Mouse (Mus musculus) inflammation-experienced regulatory T-cells, adult 16 weeks (primary cell): Measurements from ENCODE around the gene Abcf1. TPM values are rescaled to one million over a fixed set of nuclear protein-coding genes. Genes with fewer than 3 reads are reported as not detected.

Source experiments
- polyA plus RNA-seq: library from polyadenylated mRNA; unstranded; fragments of 100-300 nt; shearing (Covaris generic); gene quantifications from one replicate; pipeline ENCODE4 v1.2.1, GENCODE M21; 2017

Gene Abcf1
- polyA plus RNA-seq: 174 TPM

DNA sequence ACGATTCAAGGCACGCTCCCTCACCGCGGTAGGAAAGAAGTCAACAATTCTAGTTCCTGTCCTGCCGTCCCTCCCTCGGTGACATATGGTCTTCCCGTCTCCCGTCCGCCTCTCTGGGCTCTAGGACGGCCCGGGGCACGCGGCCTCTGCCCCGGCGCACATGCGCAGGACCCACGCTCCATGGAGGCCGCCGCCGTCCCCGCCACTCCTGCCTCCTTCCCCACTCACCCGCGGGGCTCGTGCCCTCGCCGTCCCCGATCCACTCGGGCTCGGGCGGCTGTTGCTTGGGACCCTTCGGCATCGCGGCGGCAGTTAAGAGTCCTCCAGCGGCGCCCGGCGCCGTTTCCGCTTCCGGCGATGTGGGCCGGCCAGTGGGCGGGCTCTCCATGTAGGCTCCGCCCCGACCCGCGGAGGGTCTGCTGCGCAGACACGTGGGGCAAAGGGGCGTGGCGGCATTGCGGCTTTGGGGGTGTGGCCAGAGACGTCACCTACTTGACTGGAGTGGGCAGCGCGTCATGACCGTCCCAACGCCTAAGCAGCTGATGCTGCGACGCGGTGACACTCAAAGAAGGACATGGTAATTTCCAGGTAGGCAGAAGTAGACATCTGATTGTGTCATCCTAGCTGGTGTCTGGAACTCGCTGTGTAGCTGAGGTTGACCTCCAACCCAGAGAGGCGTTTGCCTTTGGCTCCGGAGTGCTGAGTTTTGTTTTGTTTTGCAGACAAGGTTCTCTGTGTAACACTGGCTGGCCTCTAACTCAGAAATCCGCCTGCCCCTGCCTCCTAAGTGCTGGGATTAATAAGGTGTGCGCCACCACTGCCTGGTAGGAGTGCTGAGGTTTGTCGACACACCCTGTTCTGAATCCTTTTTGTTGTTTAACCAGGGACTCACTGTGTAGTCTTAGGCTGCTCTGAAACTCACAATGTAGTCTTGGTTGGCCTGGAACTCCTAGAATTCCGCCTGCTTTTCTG lies at the start of gene Abcf1:
Gene Abcf1 (minus strand): TSS at position 344 of the 972 bp plus-strand sequence.

DNA sequence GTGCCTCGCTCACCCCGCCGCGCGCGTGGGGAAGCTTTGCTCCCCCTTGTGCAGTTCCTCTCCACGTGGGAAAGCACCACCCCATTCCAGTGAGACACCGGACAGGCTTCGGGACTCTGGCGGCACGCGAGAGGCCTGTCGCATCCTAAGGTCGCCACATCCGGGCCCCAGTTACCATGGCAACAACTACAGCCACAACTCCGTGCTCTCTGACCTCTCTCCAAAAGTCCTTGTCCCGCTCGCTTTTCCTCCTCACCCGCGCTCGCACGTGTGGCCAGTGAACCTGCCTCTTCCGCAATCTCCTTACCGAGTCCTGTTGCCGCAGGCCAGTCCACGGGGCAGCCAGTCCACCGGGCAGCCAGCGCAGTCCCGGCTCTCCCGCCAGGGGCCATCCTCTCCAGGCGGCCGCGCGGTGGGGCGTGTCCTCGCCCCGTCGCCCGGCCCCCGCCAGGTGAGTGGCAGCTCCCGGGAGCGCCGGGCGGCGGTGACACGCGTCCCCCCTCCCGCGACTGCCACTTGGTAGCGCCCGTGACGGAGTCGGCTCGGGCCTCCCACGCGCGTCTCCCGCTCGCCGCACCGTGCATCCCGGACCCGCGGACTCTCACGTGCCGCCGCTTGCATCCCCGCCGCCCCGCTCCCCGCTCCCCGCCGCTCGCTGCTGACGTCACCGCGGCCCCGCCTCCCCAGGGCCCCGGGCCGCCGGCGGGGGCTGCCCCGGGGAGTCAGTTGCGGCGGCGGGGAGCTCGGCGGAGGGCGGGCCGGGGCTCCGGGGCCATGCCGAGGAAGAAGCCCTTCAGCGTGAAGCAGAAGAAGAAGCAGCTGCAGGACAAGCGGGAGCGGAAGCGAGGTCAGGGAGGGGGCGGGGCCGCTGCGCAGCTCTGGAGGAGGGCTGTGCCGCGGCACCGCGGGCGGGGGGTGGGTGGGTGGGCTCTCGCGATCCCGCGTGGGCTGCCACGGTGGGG lies 10.1 kb upstream of the Abcf1 start, which contains the start of the genes Gnl1 and Prr3:
Gene Gnl1 (plus strand): TSS at position 451 of the 962 bp plus-strand sequence.
Gene Prr3 (minus strand): TSS at position 836 of the 962 bp plus-strand sequence.

DNA sequence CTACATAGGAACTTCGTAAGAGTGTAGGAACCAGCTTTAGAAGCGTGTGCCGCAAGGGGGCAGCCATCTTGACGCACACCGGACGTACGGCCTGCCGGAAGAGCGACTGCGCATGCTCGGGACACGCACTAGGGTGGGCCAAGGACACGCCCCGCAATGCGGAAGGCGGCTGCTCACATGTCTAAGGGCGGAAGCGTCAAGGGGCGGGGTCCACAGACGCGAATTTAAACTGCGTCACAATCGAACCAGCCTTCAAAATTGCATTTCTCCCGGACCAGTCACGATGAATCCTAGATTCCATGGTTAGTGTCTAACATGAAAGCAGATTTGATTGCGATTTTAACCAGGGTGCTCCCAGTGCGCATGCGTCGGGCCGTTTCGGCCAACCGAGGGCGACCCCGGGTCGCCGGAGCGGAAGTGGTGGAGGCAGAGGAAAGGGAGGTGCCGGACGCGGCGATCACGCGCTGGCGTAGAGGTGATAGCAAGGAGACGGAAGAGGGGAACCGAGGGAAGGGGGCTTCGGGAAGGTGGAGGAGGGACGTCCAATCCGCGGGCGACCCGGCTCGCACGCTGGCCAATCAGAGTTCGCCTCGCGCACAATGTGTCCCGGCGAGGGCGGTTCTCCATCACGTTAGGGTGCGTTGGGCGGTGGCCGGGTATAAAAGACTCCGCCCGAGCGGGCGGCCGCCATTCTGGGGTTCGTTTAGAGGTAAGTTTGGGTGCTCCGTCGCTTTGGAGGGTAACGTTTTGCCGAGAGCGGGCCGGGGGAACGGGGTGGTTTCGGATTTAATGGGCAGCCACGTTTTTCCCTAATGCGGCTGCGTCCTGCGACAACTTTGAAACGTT lies 53.0 kb downstream of the Abcf1 start, which contains the start of the genes Mrps18b and Ppp1r10:
Gene Mrps18b (minus strand): TSS at position 93 of the 846 bp plus-strand sequence.
Gene Ppp1r10 (plus strand): TSS at position 138 of the 846 bp plus-strand sequence.

DNA sequence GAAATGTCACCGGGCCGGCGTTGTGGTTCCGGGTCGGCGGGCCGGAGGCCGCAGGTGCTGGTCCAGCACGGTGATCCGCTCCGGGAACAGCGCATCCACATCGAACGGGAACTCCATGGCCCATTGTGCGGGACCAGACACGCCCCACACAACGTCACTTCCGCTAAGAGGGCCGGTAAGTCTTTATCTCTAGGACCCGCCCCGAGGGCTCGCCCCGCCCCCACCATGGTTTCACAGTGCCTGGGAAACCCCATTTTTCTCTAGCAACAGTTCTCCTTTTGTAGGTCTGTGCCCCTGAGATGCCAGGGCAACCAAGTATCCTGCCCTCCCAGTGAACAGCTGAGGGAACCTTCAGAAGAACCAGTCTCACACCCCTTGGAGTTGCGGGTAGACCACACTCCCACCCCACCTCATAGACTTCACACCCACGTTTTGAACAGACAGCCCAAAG lies 59.6 kb downstream of the Abcf1 start, which contains the start of gene Atat1:
Gene Atat1 (minus strand): TSS at position 157 of the 451 bp plus-strand sequence.

Other genes starting within 250 kb of the Abcf1 start
- 2.0 TPM for gene Ier3, start 148.1 kb downstream of the Abcf1 start, polyA plus RNA-seq
- 55.9 TPM for gene Flot1, start 146.5 kb downstream of the Abcf1 start, polyA plus RNA-seq
- 127 TPM for gene Tubb5, start 131.5 kb downstream of the Abcf1 start, polyA plus RNA-seq
- 23.5 TPM for gene Mdc1, start 128.2 kb downstream of the Abcf1 start, polyA plus RNA-seq
- 29.0 TPM for gene Nrm, start 108.4 kb downstream of the Abcf1 start, polyA plus RNA-seq
- gene Ppp1r18, start 104.2 kb downstream of the Abcf1 start, polyA plus RNA-seq: 605 TPM
- gene Dhx16, start 89.9 kb downstream of the Abcf1 start, polyA plus RNA-seq: 23.5 TPM
- 40.7 TPM for gene 2310061I04Rik, start 72.3 kb downstream of the Abcf1 start, polyA plus RNA-seq
- 22.1 TPM for gene Atat1, start 59.7 kb downstream of the Abcf1 start, polyA plus RNA-seq
- gene Mrps18b, start 53.4 kb downstream of the Abcf1 start, polyA plus RNA-seq: 85.8 TPM
- gene Ppp1r10, start 53.3 kb downstream of the Abcf1 start, polyA plus RNA-seq: 59.3 TPM
- 20.4 TPM for gene Gnl1, start 10.1 kb upstream of the Abcf1 start, polyA plus RNA-seq
- 23.3 TPM for gene Prr3, start 10.5 kb upstream of the Abcf1 start, polyA plus RNA-seq
- gene H2-T24, start 50.8 kb upstream of the Abcf1 start, polyA plus RNA-seq: 19.4 TPM
- 776 TPM for gene H2-T23, start 63.1 kb upstream of the Abcf1 start, polyA plus RNA-seq
- gene H2-T22, start 73.0 kb upstream of the Abcf1 start, polyA plus RNA-seq: 250 TPM
- gene Gm6034, start 73.2 kb upstream of the Abcf1 start, polyA plus RNA-seq: 0.24 TPM
- 0.30 TPM for gene Gm11127, start 88.6 kb upstream of the Abcf1 start, polyA plus RNA-seq
- 1.5 TPM for gene Gm19684, start 151.9 kb upstream of the Abcf1 start, polyA plus RNA-seq
- gene Gm7030, start 159.7 kb upstream of the Abcf1 start, polyA plus RNA-seq: not detected
- gene Gm8909, start 198.8 kb upstream of the Abcf1 start, polyA plus RNA-seq: 12.4 TPM
- 0.65 TPM for gene H2-T3, start 220.5 kb upstream of the Abcf1 start, polyA plus RNA-seq